ENCODE assay signal across 9 mouse cellular contexts in genomic region chr10:80024229-80025043, GRCm38 (mm10). TPM values are rescaled to one million over a fixed set of nuclear protein-coding genes. Genes with fewer than 3 reads are reported as not detected.
A peak's percentile ranks its signal among the peaks of the same experiment; 100 is the strongest.
DNase-seq lines count a peak whose midpoint lies in the region; ATAC-seq and TF ChIP-seq lines count a peak whose summit lies in the region.
"Had no signal": no experiment of that assay in that cellular context is flagged by ENCODE, and none has a peak within 500 bp of the region (broad histone marks: within the 10 kb centered on the region; RNA-seq: fewer than 3 reads in every experiment).

No protein-coding gene starts in this region.

- no peaks in the 10 kb centered on the region for H3K36me3 ChIP-seq in heart, postnatal 0 days (replicated peaks; ENCODE audit: control insufficient read depth, insufficient read depth, low read length)

- intact Hi-C loops in heart, postnatal 10 days (cut with DNase I): no loop called here
- intact Hi-C loops in left cerebral cortex, postnatal 14 days (cut with DNase I): no loop called here

- H3K4me3 ChIP-seq in heart, postnatal 0 days (ENCODE audit: low read depth, low read length): no peak overlapping the region

- H3K4me2 ChIP-seq in heart, postnatal 0 days (ENCODE audit: low read depth, low read length): no peak overlapping the region

- no peak overlapping the region for H3K9ac ChIP-seq in heart, postnatal 0 days (replicated peaks; ENCODE audit: low read depth, low read length)

- 69% methylated on average over 15 of the region's 15 CpGs for WGBS in heart, postnatal 0 days

- no peaks in the 10 kb centered on the region for H3K9me3 ChIP-seq in heart, postnatal 0 days (replicated peaks; ENCODE audit: control insufficient read depth, low read length)

- no peaks in the 10 kb centered on the region for H3K27me3 ChIP-seq in heart, postnatal 0 days (ENCODE audit: control insufficient read depth, insufficient read depth, low read length)

- H3K4me1 ChIP-seq in heart, postnatal 0 days (ENCODE audit: control insufficient read depth, insufficient read depth): no peaks in the 10 kb centered on the region

- DNase-seq in heart, postnatal 0 days (ENCODE audit: low spot score): no peak
- no peak for DNase-seq in heart, postnatal 10 days
- peak; percentile 91 for DNase-seq in CD4-positive helper T cell, adult 2 months (ENCODE audit: low read depth, low spot score)
- peak; percentile 92 for DNase-seq in induced T-regulatory cell, adult 2 months (ENCODE audit: low read depth)
- peak; percentile 62 to 71 for DNase-seq in spleen, adult 18-20 months
- no peak for DNase-seq in right cerebral cortex, adult 18-20 months
- DNase-seq in left cerebral cortex, postnatal 14 days (ENCODE audit: low spot score in 2 of 2): no peak
- DNase-seq in embryo, embryonic 11 days: no peak

- ATAC-seq in heart, postnatal 0 days (ENCODE audit: insufficient read depth, low read depth): no peak
- ATAC-seq: midbrain, embryonic 16.5 days had no signal

- no peak for TF ChIP-seq CTCF in heart, postnatal 0 days (IDR thresholded peaks at IDR 0.05; ENCODE audit: low read depth)

- peak overlapping the region; percentile 9; the same call in 1 of the 2 replicates for H3K27ac ChIP-seq in heart, postnatal 0 days (ENCODE audit: low read depth)

- no peak for TF ChIP-seq EP300 in heart, postnatal 0 days (IDR thresholded peaks at IDR 0.05; ENCODE audit: low read depth)

RNA-seq across cellular contexts. Expression of gene Arhgap45, which starts 8.0 kb away (rescaled TPM):
- 3.9 and 11.0 TPM in 2 replicates for total RNA-seq in heart, postnatal 0 days (2014; rRNA removed; ENCODE audit: low replicate concordance)
- 1.9 TPM in 2 replicates for polyA plus RNA-seq in heart, postnatal 0 days (2015; fragmentation: Nextera tagmentation; extraction: Ambion mirVana)
- total RNA-seq in heart, postnatal 10 days (2021): 1 to 10 TPM; 5.0 to 6.1 TPM
- total RNA-seq in left cerebral cortex, postnatal 14 days (2021): 1 to 10 TPM; 3.3 to 4.0 TPM

RNA-seq across cellular contexts. Expression of gene Polr2e, which starts 15.2 kb away (rescaled TPM):
- total RNA-seq in heart, postnatal 0 days (2014; rRNA removed; ENCODE audit: low replicate concordance): 70.6 and 106 TPM in 2 replicates
- polyA plus RNA-seq in heart, postnatal 0 days (2015; fragmentation: Nextera tagmentation; extraction: Ambion mirVana): 120 and 123 TPM in 2 replicates
- 10 to 100 TPM; 79.0 to 79.1 TPM for total RNA-seq in heart, postnatal 10 days (2021)
- 10 to 100 TPM; 66.9 to 68.9 TPM for total RNA-seq in left cerebral cortex, postnatal 14 days (2021)

RNA-seq across cellular contexts. Expression of gene Gpx4, which starts 22.5 kb away (rescaled TPM):
- total RNA-seq in heart, postnatal 0 days (2014; rRNA removed; ENCODE audit: low replicate concordance): 490 and 500 TPM in 2 replicates
- polyA plus RNA-seq in heart, postnatal 0 days (2015; fragmentation: Nextera tagmentation; extraction: Ambion mirVana): 874 and 900 TPM in 2 replicates
- 100 to 1,000 TPM; 551 to 562 TPM for total RNA-seq in heart, postnatal 10 days (2021)
- 100 to 1,000 TPM; 462 to 482 TPM for total RNA-seq in left cerebral cortex, postnatal 14 days (2021)

RNA-seq across cellular contexts. Expression of gene Abca7, which starts 28.1 kb away (rescaled TPM):
- 10.4 and 11.4 TPM in 2 replicates for total RNA-seq in heart, postnatal 0 days (2014; rRNA removed; ENCODE audit: low replicate concordance)
- polyA plus RNA-seq in heart, postnatal 0 days (2015; fragmentation: Nextera tagmentation; extraction: Ambion mirVana): 1.9 TPM in 2 replicates
- 1 to 10 TPM; 7.8 to 8.2 TPM for total RNA-seq in heart, postnatal 10 days (2021)
- 10 to 100 TPM; 10.9 TPM for total RNA-seq in left cerebral cortex, postnatal 14 days (2021)

RNA-seq across cellular contexts. Expression of gene Cnn2, which starts 36.1 kb away (rescaled TPM):
- total RNA-seq in heart, postnatal 0 days (2014; rRNA removed; ENCODE audit: low replicate concordance): 142 and 158 TPM in 2 replicates
- 126 and 149 TPM in 2 replicates for polyA plus RNA-seq in heart, postnatal 0 days (2015; fragmentation: Nextera tagmentation; extraction: Ambion mirVana)
- total RNA-seq in heart, postnatal 10 days (2021): 10 to 100 TPM; 60.3 to 65.6 TPM
- total RNA-seq in left cerebral cortex, postnatal 14 days (2021): 10 to 100 TPM in 1 of 2 experiments, 1 to 10 TPM in 1; 9.5 to 11.9 TPM

Comparison
In these comparisons a context has a peak if more than half of its experiments do, and no peak if none do; other contexts are left out.
1. DNase-seq: peak in CD4-positive helper T cell, adult 2 months (single experiment), induced T-regulatory cell, adult 2 months (single experiment) and spleen, adult 18-20 months (2 of 2); none in heart, postnatal 0 days (single experiment), heart, postnatal 10 days (0 of 2), right cerebral cortex, adult 18-20 months (single experiment), left cerebral cortex, postnatal 14 days (0 of 2) and embryo, embryonic 11 days (single experiment).